Mouse (Mus musculus) E14TG2a.4 (cell line): ENCODE measurements at regions not wholly inside any gene's neighbourhood (a gene's known extent, or its start where the extent isn't known, plus 50 kb on each side); places are given as distances from the start of the nearest gene placed in this dataset.

Experiments used
- CTCF ChIP-seq: conservative IDR thresholded peaks from 2 replicates; pipeline ENCODE4 v1.5.1; 2014; ENCODE audit warnings: low read length
- NANOG ChIP-seq: IDR thresholded peaks from 2 replicates; pipeline ENCODE4 v1.6.1; 2014; ENCODE audit warnings: borderline replicate concordance, low read length, mixed read lengths

DNA sequence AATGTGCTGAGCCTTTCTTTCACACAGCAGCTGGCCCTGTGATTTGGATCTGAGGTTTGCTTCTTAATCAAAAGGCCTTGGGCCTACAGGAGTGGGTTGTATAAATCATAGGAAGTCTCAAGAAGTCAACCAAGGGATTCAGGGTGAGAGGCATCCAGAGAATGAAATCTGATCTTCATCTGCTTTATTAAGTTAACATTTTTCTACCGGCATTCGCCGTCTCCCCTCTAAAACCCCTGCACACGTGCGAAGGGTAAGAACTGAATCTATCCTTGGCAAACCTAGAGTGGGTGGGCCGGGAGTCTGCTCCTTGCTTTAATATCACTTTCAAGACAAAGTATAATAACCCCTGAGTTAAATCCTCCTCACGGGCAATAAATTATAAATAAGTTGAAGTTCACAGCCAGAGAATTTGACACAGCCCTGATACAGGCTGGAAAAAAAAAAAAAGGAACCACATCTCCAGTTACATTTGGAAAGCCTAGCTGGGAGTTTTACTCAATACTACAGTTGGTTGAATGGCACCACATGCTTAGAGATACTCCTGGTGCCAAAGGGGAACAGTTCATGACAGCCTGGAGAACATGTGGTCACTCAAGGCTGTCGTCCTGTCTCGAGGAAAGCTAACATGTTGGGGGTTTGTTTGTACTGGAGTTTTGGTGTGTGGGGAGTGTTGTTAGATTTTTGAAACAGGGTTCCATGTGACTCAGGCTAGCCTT is 349.8 kb downstream of the Wdr11 start:
- no peak for TF ChIP-seq CTCF
- no peak for TF ChIP-seq NANOG
